Mouse (Mus musculus): Measurements from ENCODE around the gene Chmp6.

- TF ChIP-seq CTCF (conservative IDR thresholded peaks at IDR 0.05; ENCODE audit: low read length): no peak
- no peak for TF ChIP-seq NANOG (IDR thresholded peaks at IDR 0.05; ENCODE audit: borderline replicate concordance, low read length)
- TF ChIP-seq POU5F1 (IDR thresholded peaks at IDR 0.05; ENCODE audit: borderline replicate concordance, low read length): no peak
These were observed 16.2 kb upstream of the Chmp6 start for GRCm38 (mm10) chr11:119897041-119897440.

Measured in E14TG2a.4 (cell line).